Mouse (Mus musculus) forebrain, postnatal 0 days (tissue): ENCODE measurements at regions not wholly inside any gene's neighbourhood (a gene's known extent, or its start where the extent isn't known, plus 50 kb on each side); places are given as distances from the start of the nearest gene placed in this dataset.
A peak's percentile ranks its signal among the peaks of the same experiment; 100 is the strongest.

Experiments used
- ATAC-seq: fragments of 200-750 bp; cut with Nextera tagmentation; 2 replicates; pipeline ENCODE4 v1.8.0; 2017; ENCODE audit warnings: mild to moderate bottlenecking, moderate library complexity
- DNase-seq: peaks from one replicate; pipeline ENCODE4 v3.0.0-alpha.2; 2015
- H3K27ac ChIP-seq: fragments of 300-500 bp; sonication (generic); 2 replicates; pipeline ENCODE4 v1.5.1; 2014; ENCODE audit warnings: low read depth, mild to moderate bottlenecking, antibody characterized with exemption, low read length, moderate library complexity, mixed read lengths
- H3K27me3 ChIP-seq: fragments of 300-500 bp; sonication (generic); 2 replicates; pipeline ENCODE4 v1.6.1; 2014; ENCODE audit warnings: mild to moderate bottlenecking, low read length, mixed read lengths; ENCODE audit not compliant: insufficient read depth
- H3K36me3 ChIP-seq: fragments of 300-500 bp; sonication (generic); 2 replicates; pipeline ENCODE4 v1.6.1; 2014; ENCODE audit warnings: mild to moderate bottlenecking, moderate library complexity; ENCODE audit not compliant: insufficient read depth
- H3K4me1 ChIP-seq: fragments of 300-500 bp; sonication (generic); 2 replicates; pipeline ENCODE4 v1.6.1; 2014; ENCODE audit warnings: antibody characterized with exemption; ENCODE audit not compliant: insufficient read depth
- H3K4me2 ChIP-seq: fragments of 300-500 bp; sonication (generic); 2 replicates; pipeline ENCODE4 v1.6.1; 2014; ENCODE audit warnings: low read depth, mild to moderate bottlenecking, moderate library complexity
- H3K4me3 ChIP-seq: fragments of 300-500 bp; sonication (generic); 2 replicates; pipeline ENCODE4 v1.5.1; 2014; ENCODE audit warnings: low read depth, low read length, mixed read lengths
- H3K9ac ChIP-seq: fragments of 300-500 bp; sonication (generic); 2 replicates; pipeline ENCODE4 v1.6.1; 2014; ENCODE audit warnings: mild to moderate bottlenecking
- H3K9me3 ChIP-seq: fragments of 300-500 bp; sonication (generic); 2 replicates; pipeline ENCODE4 v1.6.1; 2016; ENCODE audit warnings: low read length
- CTCF ChIP-seq: sonication (generic); IDR thresholded peaks from 2 replicates; pipeline ENCODE4 v1.5.1; 2016; ENCODE audit warnings: antibody characterized with exemption, control low read depth, low read depth
- WGBS: fragments of 180-500 bp; shearing (Covaris S2); extraction: QIAGEN DNeasy Blood & Tissue Kit; methylation state at CpG from one replicate; pipeline ENCODE4 v1.1.7; 2014; 5-methylcytosine and 5-hydroxymethylcytosine counted together

DNA sequence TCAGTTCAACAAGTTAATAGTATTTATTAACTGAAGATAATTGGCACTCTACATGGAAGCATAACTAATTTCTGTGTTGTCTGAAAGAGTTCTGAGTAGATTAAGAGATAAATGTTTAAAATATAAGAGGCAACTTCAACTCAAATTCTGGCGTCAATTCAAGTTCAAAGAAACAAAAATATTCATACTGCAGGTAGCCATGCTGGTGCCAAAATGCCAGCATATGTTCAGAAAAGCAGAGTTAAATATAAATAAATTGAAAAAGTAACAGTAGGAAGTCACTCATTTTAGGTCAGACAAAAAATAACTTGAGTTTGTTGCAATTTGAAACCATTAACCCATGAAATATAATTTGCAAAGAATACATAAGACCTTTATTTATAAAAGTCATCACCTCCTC is 1786.5 kb downstream of the Olfm4 start:
- ATAC-seq (no peak), DNase-seq (no peak)
- TF ChIP-seq CTCF = no peak
- Histone ChIP-seq H3K36me3 (no peaks in the 10 kb centered on the region), H3K9me3 (no peaks in the 10 kb centered on the region), H3K9ac (no peak overlapping the region), H3K4me1 (no peaks in the 10 kb centered on the region), H3K27me3 (no peaks in the 10 kb centered on the region), H3K4me2 (no peak overlapping the region), H3K27ac (no peak overlapping the region), H3K4me3 (no peak overlapping the region)
- WGBS = 89% methylated on average over 1 of the region's 1 CpGs

DNA sequence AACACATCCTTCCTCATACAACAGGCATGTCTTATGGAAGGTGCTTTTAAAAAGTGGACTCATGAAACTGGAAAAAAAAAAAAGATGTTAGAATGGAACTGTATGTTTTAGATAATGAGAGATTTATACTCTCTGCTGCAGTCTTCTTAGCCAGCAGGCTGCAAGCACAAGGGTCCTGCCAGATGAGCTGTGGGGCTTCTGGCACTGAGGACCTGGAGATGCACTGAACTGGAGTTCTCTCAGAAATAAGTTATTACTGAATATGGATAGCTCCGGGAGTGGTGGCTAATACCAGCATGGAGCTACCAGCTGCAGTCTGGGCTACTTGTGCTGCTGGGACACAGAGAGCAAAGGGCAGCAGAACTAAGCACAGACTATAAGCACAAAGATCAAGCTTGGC is 1787.9 kb downstream of the Olfm4 start:
- Histone ChIP-seq H3K9ac (no peak overlapping the region), H3K36me3 (no peaks in the 10 kb centered on the region), H3K27ac (no peak overlapping the region), H3K9me3 (no peaks in the 10 kb centered on the region), H3K4me1 (no peaks in the 10 kb centered on the region), H3K27me3 (no peaks in the 10 kb centered on the region), H3K4me3 (no peak overlapping the region), H3K4me2 (no peak overlapping the region)
- 83% methylated on average over 1 of the region's 1 CpGs for whole genome bisulfite sequencing
- ATAC-seq (no peak), DNase-seq (no peak)
- TF ChIP-seq CTCF = no peak

GRCm38 (mm10) chr14:81788859-81789258 is 1805.0 kb downstream of the Olfm4 start:
- 66% methylated on average over 2 of the region's 2 CpGs for WGBS
- H3K4me1 ChIP-seq = no peaks in the 10 kb centered on the region
- no peaks in the 10 kb centered on the region for H3K27me3 ChIP-seq
- TF ChIP-seq CTCF = no peak
- no peaks in the 10 kb centered on the region for H3K36me3 ChIP-seq
- no peak for ATAC-seq
- no peak overlapping the region for H3K9ac ChIP-seq
- H3K27ac ChIP-seq = no peak overlapping the region
- no peaks in the 10 kb centered on the region for H3K9me3 ChIP-seq
- DNase-seq = no peak
- H3K4me3 ChIP-seq = no peak overlapping the region
- no peak overlapping the region for H3K4me2 ChIP-seq

GRCm38 (mm10) chr14:81823786-81824185 is 1839.9 kb downstream of the Olfm4 start:
- no peak for ATAC-seq
- 80% methylated on average over 2 of the region's 2 CpGs for WGBS

GRCm38 (mm10) chr14:81858617-81859016 is 1874.7 kb downstream of the Olfm4 start:
- DNase-seq (no peak), ATAC-seq (no peak)
- Histone ChIP-seq H3K27ac (no peak overlapping the region), H3K4me2 (no peak overlapping the region), H3K4me1 (no peaks in the 10 kb centered on the region), H3K9me3 (no peaks in the 10 kb centered on the region), H3K9ac (no peak overlapping the region), H3K27me3 (no peaks in the 10 kb centered on the region), H3K4me3 (no peak overlapping the region), H3K36me3 (no peaks in the 10 kb centered on the region)
- 44% methylated on average over 2 of the region's 2 CpGs for WGBS
- no peak for TF ChIP-seq CTCF

More at GRCm38 (mm10) chr14:81823786-81824185, 1839.9 kb downstream of the Olfm4 start:
- TF ChIP-seq CTCF = no peak
- H3K4me3 ChIP-seq = no peak overlapping the region
- H3K36me3 ChIP-seq = no peaks in the 10 kb centered on the region
- no peaks in the 10 kb centered on the region for H3K9me3 ChIP-seq
- no peak for DNase-seq
- no peak overlapping the region for H3K4me2 ChIP-seq
- no peaks in the 10 kb centered on the region for H3K27me3 ChIP-seq
- no peaks in the 10 kb centered on the region for H3K4me1 ChIP-seq
- no peak overlapping the region for H3K9ac ChIP-seq
- H3K27ac ChIP-seq = no peak overlapping the region

DNA sequence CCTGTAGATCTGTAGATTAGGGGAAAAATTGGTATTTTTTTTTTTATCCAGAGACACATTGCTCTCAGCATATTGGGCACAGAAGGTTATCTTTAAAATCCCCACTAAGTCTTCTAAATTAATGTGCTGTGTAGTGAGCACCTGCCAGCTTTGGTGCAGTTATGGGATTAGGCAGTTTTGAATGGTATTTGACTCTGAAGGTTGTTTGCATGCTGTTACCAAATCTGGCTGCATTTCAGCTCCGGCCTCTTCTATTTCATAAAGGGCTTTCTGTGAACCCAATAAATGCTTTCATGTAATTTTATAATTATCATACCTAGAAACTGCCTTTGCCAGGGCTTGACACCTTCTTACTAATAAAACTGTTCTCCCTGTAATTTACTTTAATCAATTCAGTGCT is 1886.5 kb downstream of the Olfm4 start:
- WGBS = 23% methylated on average over 1 of the region's 1 CpGs
- H3K36me3 ChIP-seq = no peaks in the 10 kb centered on the region
- H3K4me1 ChIP-seq = no peaks in the 10 kb centered on the region
- no peak for TF ChIP-seq CTCF
- H3K27ac ChIP-seq = no peak overlapping the region
- DNase-seq (peak; percentile 3), ATAC-seq (no peak)
- H3K9ac ChIP-seq = no peak overlapping the region
- no peak overlapping the region for H3K4me3 ChIP-seq
- H3K4me2 ChIP-seq = no peak overlapping the region
- H3K27me3 ChIP-seq = no peaks in the 10 kb centered on the region
- H3K9me3 ChIP-seq = no peaks in the 10 kb centered on the region
